Mouse (Mus musculus) left cerebral cortex, adult 9 months (tissue): ENCODE data around the gene Bdkrb1.
A peak's percentile ranks its signal among the peaks of the same experiment; 100 is the strongest.

ENCODE experiments used
- DNase-seq, 2 experiments: peaks; one replicate each; pipeline ENCODE4 v3.0.0; 2022; ENCODE audit warnings: low spot score in 2 of 2

Gene Bdkrb1

DNA sequence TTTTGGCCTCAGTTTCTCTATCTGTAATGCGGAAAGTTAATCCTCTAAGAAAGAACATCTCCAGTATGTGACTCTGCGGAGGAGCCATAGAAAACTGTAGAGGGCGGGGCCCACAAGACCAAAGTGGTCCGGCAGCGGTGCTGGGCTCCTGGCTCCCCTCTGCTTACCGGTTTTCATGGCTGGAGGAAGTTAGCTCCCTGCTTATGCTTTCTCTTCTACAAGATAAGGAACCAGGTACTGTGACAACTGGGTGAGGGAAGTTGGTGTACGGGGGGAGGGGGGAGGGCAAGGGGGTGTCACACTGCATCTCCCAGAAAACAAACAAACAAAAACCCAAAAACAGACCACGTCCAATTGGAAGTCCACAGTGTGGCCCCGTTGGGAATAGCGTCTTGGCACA, 4.4 kb upstream of the Bdkrb1 start:
- no peak for DNase-seq

DNA sequence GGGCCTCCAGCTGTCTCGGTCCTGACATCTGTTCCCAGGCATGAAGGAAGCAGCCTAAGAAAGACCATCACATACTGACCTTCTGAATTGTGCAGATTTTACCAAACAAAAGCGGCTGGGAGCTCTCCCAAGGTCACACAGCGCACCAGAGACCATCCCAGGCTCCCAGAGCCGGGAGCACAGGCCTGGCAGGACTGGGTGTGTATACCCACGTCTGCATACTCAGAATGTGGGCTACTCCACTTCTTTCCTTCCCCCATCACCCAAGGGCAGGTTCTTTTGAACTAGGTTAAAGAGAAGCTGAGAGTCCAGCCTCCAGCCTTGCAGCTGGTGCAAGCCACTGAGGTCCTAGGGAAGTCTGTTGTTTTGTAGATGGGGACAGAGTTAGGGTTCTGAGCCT, 3.8 kb upstream of the Bdkrb1 start:
- DNase-seq, result no peak

DNA sequence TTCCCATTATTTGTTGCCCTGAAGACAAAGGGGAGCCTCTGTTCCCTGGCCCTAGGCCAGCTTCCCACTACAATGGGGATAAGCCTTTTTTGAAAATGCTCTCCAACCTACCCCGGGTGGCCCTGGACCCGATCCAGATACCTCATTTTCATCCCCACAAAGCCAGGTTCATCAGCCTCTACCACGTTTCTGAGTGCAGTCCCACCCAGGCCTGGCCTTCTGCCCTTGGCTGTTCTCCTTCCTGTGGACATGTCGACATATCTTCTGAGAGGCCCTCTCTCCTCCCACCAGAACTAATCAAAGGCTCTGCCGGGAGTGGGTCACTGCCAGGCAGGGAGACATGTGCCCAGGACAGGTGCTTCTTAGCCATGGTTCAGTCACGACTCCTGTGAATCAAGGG, 1.3 kb upstream of the Bdkrb1 start:
- no peak for DNase-seq

DNA sequence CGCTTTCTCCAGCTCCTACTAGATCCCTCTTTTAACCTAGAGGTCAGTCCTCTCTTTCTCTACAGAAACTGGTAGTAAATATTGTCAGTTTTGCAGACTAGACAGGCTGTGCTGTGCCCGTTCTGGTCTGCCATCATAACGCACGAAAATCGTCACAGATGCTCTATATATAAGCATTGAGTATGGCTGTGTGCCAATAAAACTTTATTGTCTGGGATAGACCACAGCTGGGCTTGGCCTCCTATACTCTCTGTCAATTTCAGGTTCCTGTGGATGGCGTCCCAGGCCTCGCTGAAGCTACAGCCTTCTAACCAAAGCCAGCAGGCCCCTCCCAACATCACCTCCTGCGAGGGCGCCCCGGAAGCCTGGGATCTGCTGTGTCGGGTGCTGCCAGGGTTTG, 1.0 kb downstream of the Bdkrb1 start:
- no peak for DNase-seq

DNA sequence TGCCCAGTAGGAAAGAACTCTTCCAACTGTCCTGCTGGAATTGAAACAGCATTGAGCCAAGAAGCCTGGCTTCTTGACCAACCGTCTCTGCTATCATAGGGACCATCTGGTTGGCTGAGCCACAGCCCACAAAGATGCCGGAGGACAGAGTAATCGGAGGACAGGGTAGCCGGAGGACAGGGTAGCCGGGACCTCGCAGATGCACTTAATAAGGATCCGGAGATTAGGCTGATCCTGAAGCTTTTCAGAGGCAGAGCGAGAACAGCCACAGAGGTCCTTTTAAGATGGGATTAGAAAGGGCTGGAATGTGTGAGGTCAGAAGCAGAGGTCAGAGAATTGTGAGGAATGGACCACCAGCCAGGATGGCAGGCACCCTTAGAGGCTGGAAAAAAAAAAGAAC, 2.3 kb downstream of the Bdkrb1 start:
- DNase-seq, result no peak

DNA sequence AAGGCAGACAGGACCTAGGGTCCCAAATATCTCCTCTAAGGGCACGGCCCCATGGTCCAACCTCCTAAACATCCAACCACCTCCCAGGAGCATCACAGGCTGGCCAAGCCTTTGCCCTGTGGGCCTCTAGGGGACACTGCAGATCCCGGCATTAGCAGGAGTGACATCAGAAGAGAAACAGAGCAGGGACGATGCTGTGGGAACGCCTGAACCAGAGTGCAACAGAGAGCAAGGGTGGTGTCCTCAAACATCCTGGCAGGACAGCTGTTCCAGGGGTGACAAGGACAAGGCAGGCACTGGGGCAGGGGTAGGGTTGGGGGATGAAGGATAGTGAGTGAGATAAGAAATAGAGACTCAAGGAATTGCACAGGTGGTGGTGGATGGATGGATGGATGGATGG, 4.0 kb downstream of the Bdkrb1 start:
- no peak for DNase-seq

DNA sequence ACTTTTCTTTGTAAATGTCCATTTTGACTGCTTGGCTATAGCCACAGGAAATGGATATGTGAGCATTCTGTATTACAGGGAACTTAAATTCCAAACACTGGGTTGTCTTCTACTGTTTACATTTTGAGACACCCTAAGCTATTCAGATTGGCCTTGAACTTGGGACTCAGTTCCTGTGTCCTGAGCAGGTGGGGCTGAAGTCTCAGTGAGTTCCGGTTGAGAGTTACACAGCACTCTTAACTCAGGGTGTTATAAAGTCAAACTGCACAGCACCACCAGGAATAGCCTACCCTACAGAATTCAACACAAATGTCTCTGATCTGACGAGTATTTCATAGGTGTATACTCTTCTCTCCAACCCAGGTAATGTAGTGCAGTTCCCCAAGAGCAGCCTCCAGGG, 8.2 kb downstream of the Bdkrb1 start:
- DNase-seq, result no peak

DNA sequence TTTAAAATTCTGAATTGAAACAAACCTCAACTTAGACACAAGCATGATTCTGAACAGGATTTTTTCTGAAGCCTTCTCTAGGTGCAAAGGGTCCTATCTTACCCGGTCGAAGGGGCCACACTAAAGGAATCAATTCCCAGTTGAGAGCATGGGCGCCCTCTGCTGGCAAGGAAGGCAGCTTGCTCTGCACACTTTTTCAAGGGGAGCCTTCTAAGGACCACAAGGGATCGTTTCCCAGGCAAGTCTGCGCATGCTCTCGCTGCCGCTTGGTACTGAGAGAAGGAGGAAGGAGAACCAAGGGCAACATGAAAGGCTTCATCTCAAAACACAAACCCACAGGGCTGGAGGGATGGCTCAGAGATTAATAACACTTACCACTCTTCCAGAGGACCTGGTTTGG, 8.9 kb downstream of the Bdkrb1 start:
- peak in 1 of 2 experiments; percentile 53 for DNase-seq

DNA sequence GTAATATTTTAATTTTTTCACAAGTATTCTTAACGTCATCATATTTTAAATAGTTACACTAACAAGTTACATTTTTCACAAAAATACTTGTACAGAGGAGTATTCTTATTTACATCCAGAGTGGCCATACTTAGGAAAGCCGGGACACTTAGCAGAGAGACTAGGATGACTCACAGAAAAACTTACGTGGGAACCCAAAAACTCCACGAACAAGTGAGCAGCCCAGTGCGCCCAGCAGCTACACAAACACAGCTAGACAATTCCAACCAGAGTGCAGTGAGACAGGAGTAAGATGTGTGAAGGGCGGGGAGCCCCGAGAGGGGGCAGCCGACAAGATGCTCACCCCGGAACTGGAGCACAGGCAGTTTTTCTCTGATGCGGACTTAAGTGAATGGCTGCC, 10.7 kb downstream of the Bdkrb1 start:
- no peak for DNase-seq

DNA sequence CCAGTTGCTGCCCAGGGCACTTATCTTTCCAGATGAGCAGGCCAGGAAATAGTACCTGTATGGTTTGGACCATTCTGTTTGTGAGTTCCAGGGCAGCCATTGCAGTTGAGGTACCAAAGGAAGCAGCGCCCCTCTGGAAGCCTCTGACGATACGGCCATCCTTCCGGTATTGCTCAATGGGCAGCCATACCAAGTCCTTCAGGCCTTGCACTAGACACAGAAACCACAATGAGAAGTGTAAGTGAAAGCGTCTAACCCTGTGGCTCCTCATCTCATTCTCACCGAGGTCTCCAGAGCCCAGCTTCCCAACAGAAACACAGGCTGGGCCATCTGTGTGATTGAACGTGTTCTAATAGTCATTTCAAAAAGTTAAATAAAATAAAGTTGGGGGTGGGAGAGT, 19.2 kb downstream of the Bdkrb1 start:
- no peak for DNase-seq

DNA sequence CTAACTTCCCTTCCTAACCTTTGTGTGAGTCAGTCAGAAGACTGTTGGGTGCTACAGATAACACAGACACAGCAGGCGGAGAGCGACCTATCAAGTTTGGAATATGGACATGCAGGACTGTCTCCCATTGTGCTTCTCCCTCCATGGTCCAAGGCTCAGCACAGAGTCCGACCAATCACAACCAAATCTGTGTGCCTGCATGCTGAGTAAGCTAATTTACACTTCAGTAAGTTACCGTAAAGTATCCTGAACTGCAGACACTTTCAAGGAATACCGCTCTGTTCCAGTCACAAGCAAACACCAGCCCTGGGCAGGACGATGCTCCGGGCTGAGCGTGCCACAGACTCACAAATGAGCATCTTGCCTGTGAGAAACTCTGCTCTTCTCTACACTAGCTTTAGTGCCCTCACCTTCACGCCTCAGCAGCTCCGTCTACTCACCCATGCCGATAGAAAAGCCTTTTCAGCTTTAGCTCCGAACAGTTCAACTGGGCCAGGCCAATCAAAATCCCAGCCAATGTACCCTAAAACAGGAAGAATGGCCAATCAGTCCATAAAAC, 20.2 kb downstream of the Bdkrb1 start:
- DNase-seq, result no peak

DNA sequence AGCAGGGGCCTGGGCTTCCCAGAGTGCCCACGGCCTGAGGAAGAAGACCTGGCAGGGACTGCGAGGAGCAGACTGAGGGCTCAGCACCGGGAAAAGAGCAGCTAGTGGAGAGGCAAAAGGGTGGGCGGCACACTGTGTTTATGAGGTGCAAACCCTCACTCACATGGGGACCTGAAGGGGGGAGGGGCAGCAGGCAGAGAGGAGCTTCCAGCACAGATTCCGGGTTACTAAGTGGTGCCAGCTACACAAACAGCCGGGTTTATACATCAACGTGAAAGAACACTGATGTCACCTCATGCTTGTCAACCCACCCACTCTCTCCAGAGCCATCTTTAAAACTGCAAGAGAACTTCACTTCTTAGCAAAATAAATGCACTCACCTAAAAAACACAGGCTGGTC, 22.9 kb downstream of the Bdkrb1 start:
- DNase-seq, result no peak

DNA sequence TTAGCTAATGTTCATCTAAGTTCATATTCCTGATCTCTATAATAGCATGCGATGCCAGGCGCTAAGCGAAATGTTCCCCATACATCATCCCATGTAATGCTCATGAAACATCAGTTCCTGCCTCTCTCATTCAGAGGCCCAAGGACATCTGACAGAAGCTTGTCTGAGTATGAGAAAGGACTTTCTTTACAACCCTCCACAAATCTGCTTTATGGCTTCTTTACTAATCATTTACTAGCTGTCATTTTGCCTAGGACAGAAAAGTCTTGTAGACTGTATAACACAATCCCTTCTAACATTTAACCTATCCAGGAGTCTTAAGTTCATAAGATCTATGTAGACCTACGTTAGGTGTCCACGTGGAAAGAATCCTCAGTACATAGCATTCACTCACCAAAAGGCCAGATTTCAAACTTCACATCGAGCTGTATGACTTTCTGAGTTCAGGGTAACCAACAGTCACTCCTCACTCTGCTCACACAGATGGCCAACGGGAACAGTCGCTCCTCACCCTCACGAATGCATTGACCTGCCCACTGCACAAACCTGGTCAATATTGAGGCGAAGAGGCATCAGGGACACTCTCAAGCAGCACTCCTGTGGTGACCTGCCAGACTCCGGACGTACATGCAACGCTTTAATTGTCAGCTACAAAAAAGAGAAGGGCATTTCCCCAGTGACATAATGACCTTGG, 31.6 kb downstream of the Bdkrb1 start:
- DNase-seq, result no peak

DNA sequence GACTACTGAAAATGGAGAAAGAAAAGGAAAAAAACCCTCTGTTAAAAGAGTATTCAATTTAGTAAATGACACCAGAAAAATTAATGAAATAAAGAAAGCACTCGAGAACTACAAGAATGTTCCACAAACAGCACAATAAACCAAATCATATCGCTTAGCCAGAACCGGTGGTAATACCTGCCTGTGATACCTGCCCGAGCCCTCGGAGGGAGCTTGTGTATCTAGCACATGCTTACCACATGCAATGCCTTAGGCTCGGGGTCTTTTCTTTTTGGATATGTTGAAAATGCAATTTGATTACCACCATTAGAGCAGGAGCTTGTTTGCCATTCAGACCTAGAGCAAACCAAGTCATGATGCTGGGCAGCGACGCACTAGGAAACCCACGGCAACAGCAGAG, 33.7 kb downstream of the Bdkrb1 start:
- DNase-seq, result no peak

DNA sequence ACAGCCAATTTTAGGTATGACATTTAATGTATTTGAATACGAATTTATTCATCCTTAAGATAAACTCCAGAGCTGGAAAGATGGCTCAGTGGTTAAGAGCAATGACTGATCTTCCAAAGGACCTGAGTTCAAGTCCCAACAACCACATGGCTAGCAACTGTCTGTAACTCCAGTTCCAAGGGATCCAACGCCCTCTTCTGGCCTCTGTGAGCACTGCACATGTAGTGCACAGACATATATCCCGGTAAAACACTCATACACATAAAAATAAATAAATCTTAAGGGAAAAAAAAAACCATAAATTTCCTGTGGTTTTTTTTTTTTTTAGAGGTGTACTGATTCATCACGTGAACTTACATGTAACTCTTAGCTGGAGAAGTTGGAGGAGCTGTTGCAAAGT, 34.7 kb downstream of the Bdkrb1 start:
- DNase-seq, result no peak

DNA sequence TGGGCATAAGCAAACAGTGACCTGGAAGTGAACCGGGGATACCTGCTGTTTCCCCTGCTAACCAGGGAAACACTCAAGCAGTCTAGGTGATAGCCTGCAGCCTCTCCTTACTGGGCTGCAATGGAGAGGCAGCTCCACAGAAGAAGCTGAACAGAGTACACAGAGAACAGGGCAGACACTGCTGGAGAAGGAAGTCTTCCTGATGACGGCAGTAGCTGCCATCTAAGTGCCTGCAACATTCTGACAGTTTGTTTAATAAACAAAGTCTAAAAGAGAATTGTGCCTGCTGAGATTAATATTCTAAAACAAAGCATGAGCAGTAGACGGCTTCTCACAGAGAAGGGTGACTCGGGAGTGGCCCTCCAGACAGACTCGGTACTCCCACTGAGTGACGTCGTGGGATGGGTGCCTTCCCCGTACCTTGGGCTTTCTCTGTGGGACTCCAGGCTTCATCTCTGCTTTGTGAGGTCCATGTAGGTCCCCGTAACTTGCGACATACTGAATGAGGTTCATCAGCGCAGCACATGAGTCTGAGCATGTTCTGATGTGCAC, 40.0 kb downstream of the Bdkrb1 start:
- no peak for DNase-seq
